Mouse (Mus musculus) brain, embryonic 18.5 days (tissue): ENCODE data around the gene Pbrm1.

Source experiments
- DNase-seq: peaks from one replicate; pipeline ENCODE4 v3.0.0-alpha.2; 2012; ENCODE audit warnings: low read depth, low spot score

The Pbrm1 gene

DNA sequence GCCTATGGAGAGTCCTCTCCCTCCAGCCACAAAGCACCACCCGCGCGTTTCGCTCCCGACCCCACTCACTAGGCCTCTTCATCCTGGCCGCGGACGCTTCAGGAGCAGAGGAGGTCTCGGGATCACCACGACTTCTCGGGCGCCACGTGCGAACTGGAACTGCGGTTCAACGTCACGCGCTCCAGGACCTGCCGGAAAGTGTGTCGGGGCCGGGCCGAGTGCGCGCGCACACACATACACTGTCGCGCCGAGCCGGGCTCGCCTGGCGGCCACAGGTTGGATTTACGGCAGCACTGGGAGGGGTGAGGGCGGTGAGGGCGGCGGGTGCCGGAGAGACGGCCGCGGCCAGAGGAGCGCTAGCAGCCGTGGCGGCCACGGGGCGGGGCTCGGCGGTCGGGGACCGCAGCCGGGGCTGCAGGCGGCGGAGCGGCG is at the start of gene Pbrm1, which contains the start of gene Gnl3:
Pbrm1 (plus strand) TSS at position 279 of the 432 bp plus-strand sequence.
Gnl3 (minus strand) TSS at position 293 of the 432 bp plus-strand sequence.
- DNase-seq, result peak; percentile 88

DNA sequence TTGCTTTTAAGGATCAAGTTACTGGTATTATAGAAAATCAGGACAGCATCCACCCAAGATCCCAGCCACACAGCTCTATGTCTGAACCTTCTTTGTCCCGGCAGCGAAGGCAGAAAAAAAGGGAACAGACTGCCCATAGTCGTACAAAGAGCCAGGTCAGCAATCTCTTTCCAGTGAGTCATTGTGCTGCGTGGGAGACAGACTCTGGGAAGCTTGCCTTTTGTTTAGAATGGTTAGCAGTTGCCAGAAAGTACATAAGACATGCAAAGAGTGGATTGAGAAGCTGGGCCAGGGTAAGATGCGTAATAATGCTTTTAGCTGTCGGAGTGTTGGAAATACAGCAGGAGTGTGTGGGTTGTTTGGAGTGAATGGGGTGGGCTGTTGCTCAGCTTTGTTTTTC is 44.7 kb upstream of the Pbrm1 start:
- DNase-seq, result no peak

DNA sequence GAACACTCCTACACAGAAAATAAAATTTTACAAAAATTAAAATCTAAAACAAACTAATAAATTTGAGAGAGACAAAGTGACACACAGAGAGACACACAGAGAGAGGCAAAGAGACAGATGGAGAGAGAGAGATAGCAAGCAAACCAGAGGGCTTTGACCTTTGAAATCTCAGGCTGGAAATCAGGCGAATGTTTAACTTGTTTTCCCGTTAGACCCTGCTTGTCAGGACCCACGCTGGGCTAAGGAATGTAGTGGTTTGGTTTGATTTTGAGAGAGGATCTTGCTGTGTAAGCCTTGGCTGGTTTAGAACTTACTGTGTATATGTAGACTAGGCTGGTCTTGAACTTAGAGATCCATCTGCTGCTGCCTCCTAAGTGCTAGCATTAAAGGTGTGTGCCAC is 42.7 kb upstream of the Pbrm1 start:
- no peak for DNase-seq

DNA sequence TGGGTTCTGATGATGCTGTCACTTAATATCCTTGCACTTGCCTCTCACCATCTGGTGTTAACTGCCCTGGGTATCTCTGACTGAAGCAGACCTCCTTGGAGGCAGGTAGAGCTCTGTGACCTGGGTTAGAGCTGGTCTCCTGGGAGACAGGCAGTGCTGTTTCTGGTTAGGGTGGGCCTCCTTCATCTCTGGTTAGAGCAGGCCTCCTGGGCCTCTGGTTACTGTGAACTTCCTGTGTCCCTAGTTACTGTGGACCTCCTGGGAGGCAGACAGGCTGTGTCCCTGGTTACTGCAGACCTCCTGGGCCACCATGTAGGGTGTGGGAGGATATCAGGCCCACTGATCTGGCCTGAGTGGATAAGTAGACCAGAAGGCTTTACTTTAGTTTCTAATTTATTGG is 22.5 kb upstream of the Pbrm1 start:
- no peak for DNase-seq

DNA sequence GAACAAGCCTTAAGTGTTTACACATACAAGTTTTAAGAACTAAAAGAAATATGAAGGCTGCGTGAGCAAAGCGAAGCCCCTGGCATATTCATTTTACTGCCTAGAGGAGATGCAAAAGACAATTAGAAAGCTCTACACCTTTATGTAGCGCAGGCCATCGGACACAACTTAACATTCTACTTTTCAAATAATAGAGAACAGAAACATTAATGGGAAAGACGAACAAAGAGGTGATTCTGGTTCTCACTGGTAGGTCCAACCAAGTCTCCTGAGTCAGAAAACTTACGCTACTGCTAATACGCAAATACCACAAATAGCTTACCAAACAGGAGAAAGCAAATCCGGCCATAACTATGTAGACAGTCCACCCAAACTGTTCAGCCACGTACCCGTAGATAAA is 18.6 kb upstream of the Pbrm1 start:
- DNase-seq, result no peak

DNA sequence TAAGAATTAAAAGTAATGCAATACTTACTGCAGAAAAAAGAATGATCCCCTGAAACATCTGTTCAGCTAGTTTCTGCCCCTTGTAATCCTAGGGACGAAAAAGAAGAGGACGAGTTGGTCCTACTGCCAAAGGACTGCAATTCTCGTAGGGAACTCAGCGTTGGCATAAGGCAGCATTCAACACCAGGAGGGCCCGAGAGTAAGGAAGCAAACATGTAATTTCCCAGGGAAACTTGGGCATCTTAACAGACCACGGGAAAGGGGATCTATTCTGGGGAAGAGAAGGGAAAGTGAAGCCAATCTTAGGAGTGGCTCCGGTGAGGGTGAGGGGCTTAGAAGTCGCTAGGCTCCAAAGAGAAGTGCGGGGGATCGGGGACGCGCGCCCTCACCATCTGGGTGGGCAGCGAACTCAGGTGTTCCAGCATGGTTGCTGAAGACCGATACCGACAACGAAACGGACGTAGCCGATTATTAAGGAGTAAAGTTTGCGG is 18.1 kb upstream of the Pbrm1 start:
- DNase-seq, result no peak

DNA sequence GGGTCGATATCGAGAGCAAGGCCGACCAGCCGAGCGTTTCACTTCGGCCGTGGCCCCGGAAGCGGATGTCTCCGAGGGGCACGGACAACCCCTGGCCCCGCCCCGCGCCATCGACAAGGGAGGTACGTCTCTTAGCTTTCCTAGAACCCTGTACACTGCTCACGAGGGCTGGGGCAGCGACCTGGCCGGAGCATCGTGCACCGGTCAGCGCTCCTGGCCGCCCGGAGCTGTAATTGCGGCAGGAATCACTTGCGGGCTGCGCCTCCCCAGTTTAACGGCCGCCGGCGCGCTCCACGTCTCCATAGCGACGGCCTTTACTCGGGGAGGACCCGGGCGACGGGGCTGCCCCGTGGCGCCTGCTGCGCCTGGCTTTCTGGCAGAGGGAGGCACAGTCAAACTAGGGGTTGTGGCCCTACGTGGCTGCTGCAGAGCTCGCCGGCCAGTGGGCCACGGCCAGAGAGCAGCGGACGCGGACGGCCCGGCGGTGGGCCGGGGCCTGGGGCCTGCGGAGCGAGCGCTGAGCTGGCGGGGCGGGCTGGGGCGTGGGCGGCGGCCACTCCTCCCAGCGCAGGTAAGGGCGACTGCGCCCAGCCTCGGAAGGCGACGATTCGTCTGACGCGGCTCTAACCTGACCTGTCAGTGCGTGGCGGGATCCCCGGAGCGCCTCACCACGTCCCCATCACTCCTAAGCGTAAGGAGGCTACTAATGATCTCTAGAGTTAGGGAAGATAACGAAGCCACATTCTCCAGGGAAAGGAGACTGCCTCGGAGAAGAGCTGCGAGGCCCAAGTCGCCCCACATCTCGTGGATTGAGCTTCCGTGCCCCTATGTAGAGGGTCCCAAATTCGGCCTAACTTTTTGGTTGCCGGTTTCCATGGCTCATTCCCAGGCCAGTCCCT is 17.4 kb upstream of the Pbrm1 start, which contains the start of the genes Glt8d1 and Spcs1:
Glt8d1 (plus strand) TSS at position 94 of the 899 bp plus-strand sequence.
Spcs1 (minus strand) TSS at position 366 of the 899 bp plus-strand sequence.
- peak; percentile 67 for DNase-seq

DNA sequence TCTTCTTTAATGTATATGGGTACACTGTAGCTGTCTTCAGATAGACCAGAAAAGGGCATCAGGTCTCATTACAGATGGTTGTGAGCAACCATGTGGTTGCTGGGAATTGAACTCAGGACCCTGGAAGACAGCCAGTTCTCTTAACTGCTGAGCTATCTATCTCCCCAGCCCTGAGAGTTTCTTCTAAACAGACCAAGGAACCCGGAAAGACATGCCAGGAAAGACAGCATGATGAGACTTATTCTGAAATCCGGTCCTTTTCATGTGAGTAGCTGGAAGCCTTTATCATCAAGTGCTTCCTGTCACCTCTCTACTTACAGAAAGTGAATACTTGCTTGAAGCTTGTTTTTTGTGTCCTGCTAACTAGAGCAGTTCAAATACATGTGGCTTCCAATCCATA is 14.4 kb upstream of the Pbrm1 start:
- DNase-seq, result no peak

DNA sequence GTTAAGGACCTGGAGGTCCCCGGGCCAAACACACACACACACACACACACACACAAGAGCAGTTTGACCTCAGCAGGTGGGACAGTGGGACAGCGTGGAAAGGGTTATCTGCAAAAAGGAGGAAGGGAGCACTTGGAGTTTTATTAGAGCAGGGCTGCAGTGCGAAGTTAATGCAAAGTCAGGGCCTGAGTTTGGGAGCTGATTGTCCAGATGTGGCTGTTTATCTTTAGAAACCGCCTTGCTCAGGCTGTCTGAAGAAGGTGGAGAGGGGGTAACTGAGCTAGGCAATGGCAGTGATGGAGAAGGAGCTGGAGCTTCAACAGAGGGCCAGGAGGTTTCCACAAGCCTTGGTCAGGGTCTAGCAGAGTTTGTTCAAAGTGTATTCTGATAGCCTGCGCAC is 12.2 kb upstream of the Pbrm1 start:
- DNase-seq, result no peak

DNA sequence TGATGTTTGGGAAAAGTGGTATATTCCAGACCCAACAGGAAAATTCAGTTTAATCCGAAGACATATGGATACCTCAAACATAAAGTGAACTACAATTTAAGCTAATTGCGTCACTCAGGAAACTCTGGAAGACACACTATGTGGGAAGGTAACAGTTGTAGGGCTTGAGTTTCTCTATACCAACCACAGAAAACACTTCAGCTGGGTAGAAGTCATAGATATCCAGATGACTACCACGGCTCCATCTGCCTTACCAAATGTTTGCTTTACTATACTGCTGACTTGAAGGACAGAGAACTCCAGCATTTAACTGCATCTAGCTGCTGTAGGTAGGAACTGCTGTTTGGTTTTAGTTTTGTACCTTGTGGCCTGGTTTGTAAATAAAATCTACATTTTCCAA is 7.3 kb upstream of the Pbrm1 start:
- no peak for DNase-seq

DNA sequence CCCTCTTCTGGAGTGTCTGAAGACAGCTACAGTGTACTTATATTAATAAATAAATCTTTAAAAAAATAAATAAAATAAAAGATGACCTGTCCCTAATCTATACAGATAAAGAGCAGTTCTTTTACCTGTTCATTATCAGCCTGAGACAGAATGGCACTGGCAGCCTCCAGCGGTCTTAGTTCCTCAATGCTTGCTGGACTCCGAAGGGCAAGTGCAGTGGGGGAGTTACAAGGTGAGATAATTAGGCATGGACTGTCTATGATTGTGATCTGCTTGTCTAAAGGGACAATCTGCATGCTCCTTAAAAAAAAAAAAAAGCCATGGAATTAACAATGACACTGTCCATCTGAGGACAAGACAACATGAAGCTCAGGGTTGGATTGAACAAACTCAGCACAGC is 5.0 kb upstream of the Pbrm1 start:
- DNase-seq, result no peak

DNA sequence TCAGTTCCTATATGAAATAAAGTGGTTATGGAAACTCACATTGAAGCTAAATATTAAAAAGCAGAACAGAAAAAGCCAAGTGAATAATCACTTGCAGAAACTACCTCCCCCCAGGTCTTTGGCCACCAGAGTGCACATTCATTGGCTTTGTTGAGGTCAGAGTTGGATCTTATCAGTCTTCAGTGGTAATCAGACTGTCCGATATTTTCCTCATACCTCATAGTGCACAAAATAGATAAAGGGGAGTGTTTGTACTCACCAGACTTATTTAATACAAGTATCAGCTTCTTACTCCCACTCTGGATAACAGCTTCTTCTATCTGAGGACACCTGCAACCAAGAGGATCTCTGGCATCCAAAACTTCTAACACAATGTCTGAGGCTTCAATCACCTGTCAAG is 2.9 kb upstream of the Pbrm1 start:
- no peak for DNase-seq

DNA sequence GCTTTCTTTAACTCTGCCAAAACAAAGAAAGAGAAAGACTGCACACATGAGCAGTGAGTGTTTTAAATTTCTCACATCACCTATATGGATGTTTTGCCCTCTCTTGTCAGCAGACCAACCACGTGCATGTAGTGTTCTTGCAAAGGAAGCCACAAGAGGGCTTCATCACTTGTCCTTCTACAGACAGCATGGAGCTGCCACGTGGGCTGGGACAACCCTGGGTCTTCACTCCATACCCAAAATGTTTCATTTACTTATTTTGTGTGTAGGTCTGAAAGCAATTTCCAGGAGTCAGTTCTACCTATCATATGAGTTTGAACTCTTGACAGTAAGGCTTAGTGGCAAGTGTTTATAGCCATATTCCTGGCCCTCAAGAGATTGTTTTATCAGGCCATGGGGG is 1.1 kb upstream of the Pbrm1 start:
- no peak for DNase-seq

DNA sequence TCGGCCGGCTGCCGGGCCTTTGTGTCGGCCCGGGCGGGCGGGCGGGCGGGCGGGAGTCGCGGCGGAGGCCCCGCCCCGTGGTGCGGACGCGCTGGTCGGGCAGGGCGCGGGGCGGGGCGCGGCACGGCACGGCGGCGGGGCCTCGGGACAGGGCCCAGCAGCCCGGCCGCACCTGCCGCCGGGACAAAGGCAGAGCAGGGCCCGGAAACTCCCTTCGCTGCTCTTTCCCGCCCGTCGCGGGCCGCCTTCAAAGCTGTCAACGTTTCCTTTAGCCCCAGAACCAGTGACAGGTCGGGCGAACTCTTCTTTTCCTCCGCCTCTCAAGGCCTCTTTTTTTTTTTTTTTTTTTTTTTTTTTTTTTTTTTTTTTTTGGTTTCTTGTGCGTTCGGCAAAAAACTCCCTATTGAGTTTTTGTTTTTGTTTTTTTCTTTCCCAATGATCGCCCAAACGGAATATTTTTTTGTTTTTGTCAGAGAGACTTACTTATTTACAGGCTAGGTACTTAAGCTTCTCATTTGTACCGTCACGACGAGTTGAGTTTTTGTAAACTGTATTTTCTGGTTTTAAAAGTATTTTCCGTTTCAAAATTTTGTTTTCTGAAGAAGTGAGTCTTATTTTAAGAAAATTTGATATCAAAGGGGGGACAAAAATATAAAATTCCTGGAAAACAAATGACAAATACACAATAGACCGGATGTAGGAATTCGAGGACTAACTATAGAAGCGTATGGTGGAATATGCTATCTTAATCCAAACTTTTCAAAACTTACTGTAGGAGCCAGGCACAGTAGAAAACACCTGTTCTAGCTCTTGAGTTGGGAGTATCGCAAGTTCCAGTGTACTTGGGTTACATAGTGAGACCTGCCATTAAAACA is 630 bp downstream of the Pbrm1 start:
- peak; percentile 26 for DNase-seq

DNA sequence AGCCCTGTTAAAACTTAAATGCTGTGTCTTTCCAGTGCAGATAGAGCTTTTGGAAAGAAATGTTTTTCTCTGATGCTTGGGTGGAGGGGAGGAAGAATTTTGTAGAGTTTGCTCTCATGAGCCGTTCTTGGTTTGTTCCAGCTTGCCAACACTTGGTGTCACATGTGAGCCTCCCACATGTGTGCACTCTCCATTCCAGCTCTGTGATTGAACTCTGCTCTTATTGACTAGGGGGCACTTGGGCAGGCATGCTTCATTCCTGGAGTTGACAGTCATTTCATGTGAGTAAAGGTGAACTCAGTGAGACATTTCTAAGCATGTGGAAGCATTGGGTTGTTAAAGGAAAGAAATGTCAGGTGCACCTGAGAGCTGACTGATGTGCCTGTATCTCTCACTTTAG is 3.6 kb downstream of the Pbrm1 start:
- DNase-seq, result no peak

DNA sequence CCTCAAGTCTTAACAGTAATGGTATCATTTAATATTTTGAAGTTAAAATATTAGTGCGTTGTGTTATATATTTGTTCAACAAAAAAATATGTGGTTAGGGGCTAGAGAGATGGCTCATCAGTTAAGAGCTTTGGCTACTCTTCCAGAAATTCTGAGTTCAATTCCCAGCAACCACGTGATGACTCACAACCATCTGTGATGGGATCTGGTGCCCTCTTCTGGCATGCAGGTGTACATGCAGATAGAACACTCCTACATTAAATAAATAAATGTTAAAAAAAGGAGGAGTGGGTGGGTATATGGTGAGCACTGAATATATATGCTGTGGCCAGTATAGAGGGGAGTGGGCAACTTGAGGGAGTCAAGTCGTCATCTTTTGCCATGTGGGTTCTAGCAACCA is 6.8 kb downstream of the Pbrm1 start:
- DNase-seq, result no peak

DNA sequence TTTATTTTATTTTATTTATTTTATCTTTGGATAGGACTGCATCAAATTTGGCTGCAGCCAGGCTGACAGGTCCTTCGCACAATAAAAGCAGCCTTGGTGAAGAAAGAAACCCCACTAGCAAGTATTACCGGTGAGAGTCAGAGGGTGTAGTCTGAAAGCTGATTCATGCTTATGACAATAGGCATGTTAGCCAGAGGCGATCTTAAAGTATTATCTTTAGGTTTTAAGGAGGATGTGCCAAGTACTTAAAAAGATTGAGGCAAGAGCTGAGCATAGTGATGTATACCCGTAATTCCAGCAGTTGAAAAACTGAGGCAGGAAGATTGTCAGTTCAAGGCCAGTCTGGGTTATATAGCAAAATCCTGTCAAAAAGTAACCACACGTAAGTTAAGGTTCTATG is 26.4 kb downstream of the Pbrm1 start:
- DNase-seq, result no peak

DNA sequence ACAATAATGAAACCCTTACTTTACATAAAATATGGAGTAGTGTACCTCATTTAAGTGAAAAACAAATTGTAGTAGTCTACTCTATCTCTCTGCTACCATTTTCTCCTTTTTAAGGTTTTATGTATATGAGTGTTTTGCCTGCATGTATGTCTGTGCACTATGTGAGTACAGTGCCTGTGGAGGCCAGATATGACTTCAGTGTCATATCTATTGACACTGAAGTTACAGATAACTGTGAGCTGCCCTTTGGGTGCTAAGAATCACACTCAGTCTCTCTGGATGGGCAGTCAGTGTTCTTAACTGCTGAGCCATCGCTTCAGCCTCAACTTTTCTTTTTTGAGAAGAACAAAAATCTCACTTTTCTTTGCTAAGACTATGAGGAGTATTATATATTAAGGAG is 26.9 kb downstream of the Pbrm1 start:
- no peak for DNase-seq

DNA sequence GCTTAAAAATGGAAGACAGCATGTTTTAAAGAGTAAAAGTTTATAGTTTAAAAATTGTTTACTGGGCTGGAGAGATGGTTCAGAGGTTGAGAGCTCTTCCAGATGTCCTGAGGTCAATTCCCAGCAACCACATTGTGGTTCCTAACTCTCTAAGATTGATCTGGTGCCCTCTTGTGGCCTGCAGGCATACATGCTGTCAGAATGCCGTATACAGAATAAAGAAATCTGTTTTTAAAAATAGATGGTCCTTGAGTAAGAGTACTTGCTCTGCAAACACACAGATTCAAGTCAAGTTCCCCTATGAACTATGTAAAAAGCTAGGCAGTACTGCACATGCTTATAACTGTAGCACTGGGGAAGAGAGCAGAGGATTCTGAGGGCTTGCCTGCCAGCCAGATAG is 43.3 kb downstream of the Pbrm1 start:
- no peak for DNase-seq

DNA sequence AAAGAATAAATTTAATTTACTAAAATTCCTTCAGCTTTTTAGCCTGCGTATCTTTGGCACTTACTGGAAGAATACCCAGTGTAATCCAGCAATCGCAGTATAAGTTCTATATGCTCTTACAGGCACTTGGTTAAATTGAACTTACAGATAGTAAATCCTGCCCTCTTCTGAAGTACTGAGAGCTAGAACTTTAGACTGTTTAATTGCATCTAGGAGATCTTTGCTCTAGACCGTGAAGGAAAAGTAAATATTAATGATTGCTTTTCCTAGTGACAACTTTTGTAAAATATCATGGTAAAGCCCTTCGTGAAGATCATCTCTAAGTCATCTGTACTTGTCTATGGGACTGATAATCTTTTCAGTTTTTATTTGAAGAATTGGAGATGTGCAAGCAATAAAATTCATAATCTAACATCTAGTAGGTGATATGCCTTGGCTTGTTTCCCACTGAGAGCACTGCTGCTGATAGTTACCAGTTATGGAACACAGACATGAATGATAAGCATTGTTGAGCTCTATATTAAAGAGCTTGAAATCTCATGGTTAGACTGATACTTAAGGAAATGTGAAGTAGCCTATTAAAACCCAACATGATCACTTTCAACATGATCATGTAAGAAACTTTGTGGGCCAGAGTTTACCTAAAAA is 50.3 kb downstream of the Pbrm1 start:
- no peak for DNase-seq

DNA sequence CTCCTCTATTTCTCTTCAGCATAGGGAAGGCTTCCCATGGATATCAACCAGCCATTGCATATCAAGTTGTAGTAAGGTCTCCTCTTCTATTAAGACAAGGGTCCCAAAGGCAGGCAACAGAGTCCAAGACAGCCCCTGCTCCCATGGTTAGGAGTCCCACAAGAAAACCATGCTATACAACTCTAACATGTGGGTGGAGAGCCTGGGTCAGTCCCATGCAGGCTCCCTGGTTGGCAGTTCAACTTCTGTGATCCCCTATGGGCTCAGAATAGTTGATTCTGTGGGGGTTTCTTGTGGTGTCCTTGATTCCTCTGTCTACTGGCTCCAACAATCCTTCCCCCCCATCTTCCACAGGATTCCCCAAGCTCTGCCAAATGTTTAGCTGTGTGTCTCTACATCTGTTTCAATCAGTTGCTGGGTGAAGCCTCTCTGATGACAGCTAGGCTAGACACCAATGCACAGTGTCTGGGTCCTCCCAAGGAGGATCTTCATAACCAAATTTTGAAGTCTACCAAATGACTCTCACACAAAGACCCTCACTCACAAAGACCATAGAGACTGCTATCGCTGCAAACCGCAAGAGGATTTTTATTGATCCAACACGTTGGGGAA is 59.8 kb downstream of the Pbrm1 start:
- DNase-seq, result no peak
